Mouse (Mus musculus) heart, postnatal 4 days (tissue): Measurements from ENCODE around the gene Pax3. TPM values are rescaled to one million over a fixed set of nuclear protein-coding genes. Genes with fewer than 3 reads are reported as not detected.

Experiments
- DNase-seq: peaks from one replicate; pipeline ENCODE4 v3.0.0; 2021
- total RNA-seq, 2 experiments: library from RNA; stranded (reverse); gene quantifications; 2 replicates each; pipeline ENCODE4 v1.2.3; 2021

Pax3 gene
- total RNA-seq, 2 experiments from 2014 or later = 0.11 TPM; not detected in 1

- no peak for DNase-seq
Observed at GRCm38 (mm10) chr1:78198319-78198940, 1.5 kb upstream of the Pax3 start.

GRCm38 (mm10) chr1:78197351-78198234 is 659 bp upstream of the Pax3 start:
- DNase-seq = no peak

- no peak for DNase-seq
Observed at GRCm38 (mm10) chr1:78195771-78196712, 892 bp downstream of the Pax3 start.

GRCm38 (mm10) chr1:78195145-78195544 is 1.8 kb downstream of the Pax3 start:
- DNase-seq = no peak

GRCm38 (mm10) chr1:78194381-78195047 is 2.4 kb downstream of the Pax3 start:
- no peak for DNase-seq

GRCm38 (mm10) chr1:78193465-78193991 is 3.4 kb downstream of the Pax3 start:
- no peak for DNase-seq

- no peak for DNase-seq
Observed at GRCm38 (mm10) chr1:78192746-78193464, 4.0 kb downstream of the Pax3 start.

- no peak for DNase-seq
Observed at GRCm38 (mm10) chr1:78192217-78192735, 4.7 kb downstream of the Pax3 start.

- no peak for DNase-seq
Observed at GRCm38 (mm10) chr1:78191761-78192160, 5.2 kb downstream of the Pax3 start.

- DNase-seq = no peak
Observed at GRCm38 (mm10) chr1:78191331-78191730, 5.6 kb downstream of the Pax3 start.

GRCm38 (mm10) chr1:78190386-78191111 is 6.4 kb downstream of the Pax3 start:
- DNase-seq = no peak

- no peak for DNase-seq
Observed at GRCm38 (mm10) chr1:78189501-78190345, 7.2 kb downstream of the Pax3 start.

- no peak for DNase-seq
Observed at GRCm38 (mm10) chr1:78189016-78189415, 7.9 kb downstream of the Pax3 start.

GRCm38 (mm10) chr1:78188299-78188698 is 8.6 kb downstream of the Pax3 start:
- DNase-seq = no peak

- DNase-seq = no peak
Observed at GRCm38 (mm10) chr1:78187788-78188173, 9.2 kb downstream of the Pax3 start.

GRCm38 (mm10) chr1:78187122-78187787 is 9.7 kb downstream of the Pax3 start:
- DNase-seq = no peak

GRCm38 (mm10) chr1:78182954-78183353 is 14.0 kb downstream of the Pax3 start:
- no peak for DNase-seq

- DNase-seq = no peak
Observed at GRCm38 (mm10) chr1:78181882-78182281, 15.1 kb downstream of the Pax3 start.

- DNase-seq = no peak
Observed at GRCm38 (mm10) chr1:78172334-78172733, 24.6 kb downstream of the Pax3 start.
